11 mouse cellular contexts compared by ENCODE assay signal in the genomic region with DNA sequence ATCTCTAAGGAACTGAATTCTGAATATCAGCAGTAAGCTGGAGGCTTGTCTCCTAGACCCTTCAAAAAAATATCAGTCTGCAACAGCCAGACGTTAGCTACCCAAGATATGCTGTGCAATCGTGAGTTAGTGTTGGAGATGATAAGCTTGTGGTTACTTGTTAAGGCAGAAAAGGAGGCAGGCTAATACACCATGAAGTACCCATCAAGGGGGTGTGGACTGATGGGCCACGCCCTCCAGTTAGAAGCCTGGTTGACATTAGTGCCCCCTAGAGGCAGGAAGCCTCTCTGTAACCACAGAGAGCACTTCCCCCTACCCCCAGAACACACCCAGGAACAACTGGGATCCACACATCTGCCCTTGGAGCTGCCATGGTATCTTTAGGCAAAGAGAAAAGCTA. TPM values are rescaled to one million over a fixed set of nuclear protein-coding genes. Genes with fewer than 3 reads are reported as not detected.
DNase-seq lines count a peak whose midpoint lies in the region; ATAC-seq and TF ChIP-seq lines count a peak whose summit lies in the region.
"Had no signal": no experiment of that assay in that cellular context is flagged by ENCODE, and none has a peak within 500 bp of the region (broad histone marks: within the 10 kb centered on the region; RNA-seq: fewer than 3 reads in every experiment).

No protein-coding gene starts in this region.

- H3K9ac ChIP-seq in kidney, postnatal 0 days (ENCODE audit: low read depth, low read length), result no peak overlapping the region
- peak overlapping the region; percentile 1; the same call in 1 of the 2 replicates for H3K9ac ChIP-seq in liver, embryonic 14.5 days (replicated peaks)
- H3K9ac ChIP-seq in forebrain, embryonic 12.5 days, result no peak overlapping the region

- WGBS in kidney, postnatal 0 days, result 49% methylated on average over 3 of the region's 3 CpGs
- 5% methylated on average over 3 of the region's 3 CpGs for WGBS in liver, embryonic 14.5 days (ENCODE audit: insufficient replicate concordance)
- WGBS in forebrain, embryonic 12.5 days, result 57% methylated on average over 3 of the region's 3 CpGs

- TF ChIP-seq EP300 in liver, embryonic 14.5 days (IDR thresholded peaks at IDR 0.05; ENCODE audit: low read depth), result peak; percentile 94

- TF ChIP-seq CTCF in kidney, postnatal 0 days (IDR thresholded peaks at IDR 0.05; ENCODE audit: low read depth), result peak; percentile 49
- TF ChIP-seq CTCF in liver, embryonic 14.5 days (IDR thresholded peaks at IDR 0.05; ENCODE audit: low read depth), result peak; percentile 92

- DNase-seq in kidney, postnatal 0 days (ENCODE audit: low spot score), result peak; percentile 12
- no peak for DNase-seq in kidney, adult 18-20 months
- DNase-seq in ES-CJ7 (ENCODE audit: low read depth, low spot score), result peak; percentile 41
- DNase-seq in c-Kit-positive CD71-positive TER-119-negative erythroid progenitor cells, embryonic 14.5 days (ENCODE audit: low read depth), result peak; percentile 78
- peak; percentile 75 to 78 (median 77) for DNase-seq in liver, embryonic 14.5 days (ENCODE audit: low read depth in 3 of 3, low spot score in 3 of 3)
- DNase-seq in T-cell, adult 2 months (ENCODE audit: low spot score), result no peak
- DNase-seq in right cerebral cortex, adult 2 months (ENCODE audit: low spot score in 2 of 2), result no peak
- DNase-seq: adrenal gland, postnatal 10 days; kidney, postnatal 25 days had no signal

- no peaks in the 10 kb centered on the region for H3K27me3 ChIP-seq in kidney, postnatal 0 days (ENCODE audit: insufficient read depth, low read length)
- H3K27me3 ChIP-seq in liver, embryonic 14.5 days (ENCODE audit: control insufficient read depth, insufficient read depth, low read length), result no peaks in the 10 kb centered on the region
- no peaks in the 10 kb centered on the region for H3K27me3 ChIP-seq in forebrain, embryonic 12.5 days

- ATAC-seq in kidney, postnatal 0 days (replicated peaks; ENCODE audit: low FRiP score, low read depth), result no peak
- peak; percentile 90 for ATAC-seq in liver, embryonic 14.5 days (ENCODE audit: insufficient read depth)
- ATAC-seq in forebrain, embryonic 12.5 days (ENCODE audit: low FRiP score), result no peak

- no peaks in the 10 kb centered on the region for H3K9me3 ChIP-seq in kidney, postnatal 0 days (replicated peaks; ENCODE audit: low read length)
- H3K9me3 ChIP-seq in liver, embryonic 14.5 days (ENCODE audit: control insufficient read depth, low read length), result no peaks in the 10 kb centered on the region
- no peaks in the 10 kb centered on the region for H3K9me3 ChIP-seq in forebrain, embryonic 12.5 days

- no peaks in the 10 kb centered on the region for H3K36me3 ChIP-seq in kidney, postnatal 0 days (ENCODE audit: insufficient read depth, low read length)
- no peaks in the 10 kb centered on the region for H3K36me3 ChIP-seq in liver, embryonic 14.5 days (replicated peaks; ENCODE audit: control insufficient read depth, insufficient read depth, low read depth)
- no peaks in the 10 kb centered on the region for H3K36me3 ChIP-seq in forebrain, embryonic 12.5 days (replicated peaks)

- no peak overlapping the region for H3K27ac ChIP-seq in kidney, postnatal 0 days
- H3K27ac ChIP-seq in liver, embryonic 14.5 days, result peak overlapping the region; percentile 80
- no peak overlapping the region for H3K27ac ChIP-seq in forebrain, embryonic 12.5 days

- H3K4me2 ChIP-seq in kidney, postnatal 0 days (ENCODE audit: low read length), result no peak overlapping the region
- H3K4me2 ChIP-seq in liver, embryonic 14.5 days (ENCODE audit: low read depth), result peak overlapping the region; percentile 52
- H3K4me2 ChIP-seq in forebrain, embryonic 12.5 days, result no peak overlapping the region

- no peak overlapping the region for H3K4me3 ChIP-seq in kidney, postnatal 0 days (replicated peaks; ENCODE audit: low read depth, low read length)
- no peak overlapping the region for H3K4me3 ChIP-seq in liver, embryonic 14.5 days (ENCODE audit: insufficient read depth in 1 of 2, low read depth in 2 of 2, low read length in 2 of 2)
- no peak overlapping the region for H3K4me3 ChIP-seq in forebrain, embryonic 12.5 days (replicated peaks)
- H3K4me3 ChIP-seq: megakaryocyte, embryonic 14.5 days had no signal

- no peaks in the 10 kb centered on the region for H3K4me1 ChIP-seq in kidney, postnatal 0 days (replicated peaks; ENCODE audit: insufficient read depth, low read length)
- H3K4me1 ChIP-seq in liver, embryonic 14.5 days (replicated peaks; ENCODE audit: control insufficient read depth in 2 of 2, insufficient read depth in 2 of 2, low read length in 1 of 2), result peaks cover 51 to 61% of the 10 kb centered on the region in 2 experiments
- H3K4me1 ChIP-seq in forebrain, embryonic 12.5 days, result peaks cover 22% of the 10 kb centered on the region

RNA-seq across cellular contexts. Expression of gene Gsg1l, which starts 39.9 kb away (rescaled TPM):
- 0.72 and 0.78 TPM in 2 replicates for polyA plus RNA-seq in kidney, postnatal 0 days (2015; fragmentation: Nextera tagmentation; extraction: Ambion mirVana)
- polyA plus RNA-seq in liver, embryonic 14.5 days (2012; rRNA removed), result 0.07 and 0.10 TPM in 2 replicates
- polyA plus RNA-seq in liver, embryonic 14.5 days (2014; fragmentation: Nextera tagmentation; extraction: Ambion mirVana), result 0.13 TPM in 1 of 2 replicates, not detected in the other
- 1.9 and 2.3 TPM in 2 replicates for polyA plus RNA-seq in forebrain, embryonic 12.5 days (2016; fragmentation: Nextera tagmentation; extraction: Ambion mirVana)

Comparison
In these comparisons a context has a peak if more than half of its experiments do, and no peak if none do; other contexts are left out.
1. DNase-seq: peak in kidney, postnatal 0 days (single experiment), ES-CJ7 (single experiment), c-Kit-positive CD71-positive TER-119-negative erythroid progenitor cells, embryonic 14.5 days (single experiment) and liver, embryonic 14.5 days (3 of 3); none in kidney, adult 18-20 months (single experiment), T-cell, adult 2 months (single experiment) and right cerebral cortex, adult 2 months (0 of 2).